Mouse (Mus musculus): ENCODE results near the gene Nt5c2.

The Nt5c2 gene

GRCm38 (mm10) chr19:46846056-46846455, 168.9 kb downstream of the Nt5c2 start:
- DNase-seq (ENCODE audit: low spot score), result no peak

DNA sequence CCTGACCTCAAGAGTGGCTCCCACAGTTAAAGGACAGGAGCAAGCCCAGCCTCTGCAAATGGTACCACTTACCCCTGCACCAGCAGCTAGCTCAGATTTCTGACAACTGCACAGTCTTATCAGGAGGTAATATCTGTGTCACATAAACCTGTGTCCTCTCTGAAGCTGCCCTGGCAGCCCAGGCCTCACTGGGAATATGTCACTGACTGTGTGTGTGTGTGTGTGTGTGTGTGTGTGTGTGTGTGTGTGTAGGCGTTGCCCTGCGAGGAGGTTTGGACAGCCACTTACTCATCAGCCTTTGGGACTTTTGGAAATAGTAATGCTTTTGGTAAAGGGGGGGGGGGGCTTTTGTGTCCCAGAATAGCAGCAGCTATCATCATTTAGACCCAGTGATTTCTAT, 171.9 kb downstream of the Nt5c2 start:
- no peak for DNase-seq (ENCODE audit: low spot score)

GRCm38 (mm10) chr19:46841016-46841415, 173.9 kb downstream of the Nt5c2 start:
- DNase-seq (ENCODE audit: low spot score), result no peak

GRCm38 (mm10) chr19:46837290-46838079, 177.5 kb downstream of the Nt5c2 start:
- no peak for DNase-seq (ENCODE audit: low spot score)

DNA sequence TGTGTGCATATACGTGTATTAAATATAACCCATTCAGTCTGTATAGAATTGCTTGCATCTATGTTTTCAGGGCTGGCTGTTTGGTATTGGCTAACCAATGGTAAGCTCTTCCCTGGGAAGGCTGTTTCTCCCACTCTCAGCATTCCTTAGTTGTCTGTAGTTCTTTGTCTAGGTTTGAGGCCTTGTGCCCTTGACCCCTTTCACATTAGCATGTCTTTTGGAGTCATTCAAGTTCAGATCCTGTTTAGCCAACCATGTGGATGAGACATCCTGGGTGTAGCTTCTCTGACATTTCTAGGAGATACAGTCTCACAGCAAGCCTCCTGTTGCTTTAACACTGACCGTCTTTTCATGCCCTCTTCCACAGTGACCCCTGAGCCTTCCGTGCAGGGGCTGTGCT, 178.9 kb downstream of the Nt5c2 start:
- DNase-seq (ENCODE audit: low spot score), result no peak

DNA sequence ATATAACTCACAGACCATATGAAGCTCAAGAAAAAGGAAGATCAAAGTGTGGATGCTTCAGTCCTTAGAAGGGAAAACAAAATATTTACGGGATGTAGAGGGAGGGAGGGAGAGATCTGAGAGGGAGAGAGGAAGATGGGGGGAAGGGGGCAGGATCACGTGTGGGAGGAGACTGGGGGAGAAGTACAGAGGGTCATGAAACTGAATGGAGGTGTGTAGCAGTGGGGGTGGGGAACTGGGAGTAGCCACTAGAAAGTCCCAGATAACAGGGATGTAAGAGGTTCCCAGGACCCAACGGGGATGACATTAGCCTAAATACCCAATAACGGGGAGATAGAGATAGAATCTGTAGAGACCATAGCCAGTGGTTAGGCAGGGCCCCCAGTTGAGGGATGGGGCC, 179.6 kb downstream of the Nt5c2 start:
- no peak for DNase-seq (ENCODE audit: low spot score)

DNA sequence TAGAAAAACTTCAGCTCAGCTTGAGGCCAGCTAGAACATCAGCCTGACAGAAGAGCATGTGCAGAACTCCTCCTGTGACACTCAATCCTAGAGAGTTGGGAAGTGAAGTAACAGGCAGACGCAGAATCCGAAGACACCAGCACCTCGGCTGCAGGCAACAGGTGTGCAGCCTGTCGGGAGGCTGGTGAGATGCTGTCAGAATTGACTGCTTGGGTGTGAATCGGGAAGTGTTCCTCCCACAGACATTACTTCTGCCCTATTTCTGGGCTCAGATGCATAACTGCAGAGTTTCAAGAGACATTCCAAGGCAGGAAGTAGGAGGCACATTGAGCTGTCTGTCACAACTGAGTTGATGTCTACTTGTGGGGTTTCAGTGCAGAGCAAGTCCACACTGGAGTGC, 180.7 kb downstream of the Nt5c2 start:
- DNase-seq (ENCODE audit: low spot score), result no peak

All from layer of hippocampus, adult 9-10 months (tissue).